Mouse (Mus musculus): ENCODE results near the gene Mpg.

DNA sequence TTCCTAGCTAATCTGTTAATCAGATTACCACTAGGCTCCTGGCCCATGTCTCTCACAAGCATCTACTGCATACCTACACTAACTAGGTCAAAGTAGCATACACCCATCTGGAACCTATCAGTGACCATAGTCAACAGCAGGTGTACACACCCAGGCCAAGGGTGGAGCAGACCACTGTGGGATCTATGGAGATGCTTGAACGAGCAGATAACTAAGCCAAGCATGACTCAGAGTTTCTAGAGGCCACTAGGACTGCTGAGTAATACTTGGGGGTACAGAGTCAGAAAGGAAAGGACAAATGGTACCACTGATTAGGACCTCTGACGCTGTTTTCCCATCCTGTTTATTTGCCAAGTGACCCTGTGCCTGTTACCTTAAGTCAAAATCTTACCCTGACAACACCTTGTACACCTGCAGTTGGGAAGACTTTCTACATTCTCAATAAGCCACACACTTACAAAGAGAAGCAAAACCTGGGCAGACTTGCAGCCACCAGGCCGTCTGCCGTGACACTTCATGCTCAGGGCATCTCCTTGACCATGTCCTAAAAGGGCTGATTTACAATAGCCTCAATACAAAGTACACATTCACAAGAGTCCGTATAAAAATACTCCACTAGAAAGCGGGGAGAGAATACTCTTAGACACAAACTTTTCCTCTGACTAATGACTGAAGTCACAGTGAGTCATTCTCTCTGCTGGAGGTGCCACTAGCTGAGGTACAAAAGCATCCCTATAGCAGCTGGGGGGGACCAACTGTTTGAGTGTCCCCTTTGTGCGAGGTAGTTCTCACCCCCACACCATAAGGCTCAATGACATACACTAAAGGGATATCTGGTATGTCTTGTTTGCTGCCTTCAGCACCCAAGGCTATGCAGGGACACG is 24.8 kb downstream of the Mpg start:
- TF ChIP-seq CTCF (IDR thresholded peaks at IDR 0.05; ENCODE audit: borderline replicate concordance, control insufficient read depth, extremely low read depth, insufficient read depth, low read length, poor library complexity) (no peak), POLR2A (IDR thresholded peaks at IDR 0.05; ENCODE audit: control insufficient read depth, extremely low read depth, insufficient read depth, low read length, poor library complexity) (no peak)
